Mouse (Mus musculus) stomach, postnatal 0 days (tissue): ENCODE measurements around the gene Ddx58. TPM values are rescaled to one million over a fixed set of nuclear protein-coding genes. Genes with fewer than 3 reads are reported as not detected.

Experiments
- ATAC-seq: fragments of 200-750 bp; cut with Nextera tagmentation; 2 replicates; pipeline ENCODE4 v1.8.0; 2017; ENCODE audit not compliant: low FRiP score, low TSS enrichment
- DNase-seq: peaks from one replicate; pipeline ENCODE4 v3.0.0-alpha.2; 2016; ENCODE audit warnings: low spot score
- H3K27ac ChIP-seq: fragments of 300-500 bp; sonication (generic); replicated peaks from 2 replicates; pipeline ENCODE4 v1.5.1; 2014; ENCODE audit warnings: mild to moderate bottlenecking, control low read depth
- H3K27me3 ChIP-seq: fragments of 300-500 bp; sonication (generic); 2 replicates; pipeline ENCODE4 v1.6.1; 2014; ENCODE audit warnings: low read length; ENCODE audit not compliant: control insufficient read depth, insufficient read depth
- H3K36me3 ChIP-seq: fragments of 300-500 bp; sonication (generic); 2 replicates; pipeline ENCODE4 v1.6.1; 2014; ENCODE audit warnings: low read length, mixed read lengths; ENCODE audit not compliant: control insufficient read depth, insufficient read depth
- H3K4me1 ChIP-seq: fragments of 300-500 bp; sonication (generic); replicated peaks from 2 replicates; pipeline ENCODE4 v1.6.1; 2014; ENCODE audit warnings: antibody characterized with exemption; ENCODE audit not compliant: control insufficient read depth, insufficient read depth
- H3K4me2 ChIP-seq: fragments of 300-500 bp; sonication (generic); replicated peaks from 2 replicates; pipeline ENCODE4 v1.6.1; 2014; ENCODE audit warnings: low read depth, mild to moderate bottlenecking, control low read depth, moderate library complexity
- H3K4me3 ChIP-seq: fragments of 300-500 bp; sonication (generic); 2 replicates; pipeline ENCODE4 v1.5.1; 2014; ENCODE audit warnings: low read depth, low read length, control low read depth
- H3K9ac ChIP-seq: fragments of 300-500 bp; sonication (generic); 2 replicates; pipeline ENCODE4 v1.6.1; 2014; ENCODE audit warnings: mild to moderate bottlenecking, low read length, control low read depth, mixed read lengths
- H3K9me3 ChIP-seq: fragments of 300-500 bp; sonication (generic); 2 replicates; pipeline ENCODE4 v1.6.1; 2016; ENCODE audit warnings: low read length; ENCODE audit not compliant: control insufficient read depth
- CTCF ChIP-seq: IDR thresholded peaks from 2 replicates; pipeline ENCODE4 v1.5.1; 2016; ENCODE audit warnings: antibody characterized with exemption, low read depth, mild to moderate bottlenecking, moderate library complexity
- EP300 ChIP-seq: optimal IDR thresholded peaks from 2 replicates; pipeline ENCODE3; 2016; ENCODE audit warnings: antibody characterized with exemption
- WGBS: fragments of 180-500 bp; shearing (Covaris S2); extraction: QIAGEN DNeasy Blood & Tissue Kit; methylation state at CpG from one replicate; pipeline ENCODE4 v1.1.7; 2014; 5-methylcytosine and 5-hydroxymethylcytosine counted together
- polyA plus RNA-seq: library from polyadenylated mRNA; unstranded; fragments of >200 nt; fragmentation: Nextera tagmentation; extraction: Ambion mirVana; gene quantifications from 2 replicates; pipeline ENCODE4 v1.2.1, GENCODE M21; 2015

Ddx58 gene
- polyA plus RNA-seq, 1 experiment from 2014 or later: 5.9 TPM

DNA sequence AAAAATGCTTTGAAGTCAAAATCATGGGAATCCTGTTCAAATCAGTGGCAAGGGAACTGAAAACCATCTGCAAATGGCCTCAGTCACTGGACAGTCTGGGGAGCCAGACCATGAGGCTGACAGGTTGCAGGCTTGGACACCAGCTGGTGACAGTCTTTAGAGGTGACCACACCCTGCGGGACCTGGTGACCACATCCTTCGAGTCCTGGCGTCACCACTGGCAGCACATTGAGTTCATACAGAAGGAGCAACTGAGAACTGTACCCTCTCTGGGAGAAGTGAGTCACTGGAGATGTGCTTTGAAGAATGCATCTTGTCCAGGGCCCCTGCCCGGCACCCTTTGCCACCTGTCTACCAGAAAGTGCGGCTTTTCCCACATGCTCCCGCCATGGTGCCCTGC is 9.9 kb downstream of the Ddx58 start:
- DNase-seq (no peak), ATAC-seq (no peak)
- H3K4me1 ChIP-seq: no peaks in the 10 kb centered on the region
- H3K27ac ChIP-seq: no peak overlapping the region
- no peak for TF ChIP-seq EP300
- TF ChIP-seq CTCF: no peak
- no peak overlapping the region for H3K9ac ChIP-seq
- H3K4me2 ChIP-seq: no peak overlapping the region
- 91% methylated on average over 6 of the region's 6 CpGs for WGBS
- H3K36me3 ChIP-seq: peaks cover 3% of the 10 kb centered on the region; the same call in 1 of the 2 replicates
- no peaks in the 10 kb centered on the region for H3K9me3 ChIP-seq
- H3K27me3 ChIP-seq: no peaks in the 10 kb centered on the region
- no peak overlapping the region for H3K4me3 ChIP-seq

GRCm38 (mm10) chr4:40227886-40228285 is 11.7 kb downstream of the Ddx58 start:
- no peak for TF ChIP-seq CTCF
- peaks cover 3% of the 10 kb centered on the region; the same call in 1 of the 2 replicates for H3K36me3 ChIP-seq
- DNase-seq (no peak), ATAC-seq (no peak)
- WGBS: 91% methylated on average over 7 of the region's 7 CpGs
- H3K9ac ChIP-seq: no peak overlapping the region
- no peak overlapping the region for H3K4me3 ChIP-seq
- H3K27me3 ChIP-seq: no peaks in the 10 kb centered on the region
- H3K27ac ChIP-seq: no peak overlapping the region
- no peak overlapping the region for H3K4me2 ChIP-seq
- H3K4me1 ChIP-seq: no peaks in the 10 kb centered on the region
- H3K9me3 ChIP-seq: no peaks in the 10 kb centered on the region

DNA sequence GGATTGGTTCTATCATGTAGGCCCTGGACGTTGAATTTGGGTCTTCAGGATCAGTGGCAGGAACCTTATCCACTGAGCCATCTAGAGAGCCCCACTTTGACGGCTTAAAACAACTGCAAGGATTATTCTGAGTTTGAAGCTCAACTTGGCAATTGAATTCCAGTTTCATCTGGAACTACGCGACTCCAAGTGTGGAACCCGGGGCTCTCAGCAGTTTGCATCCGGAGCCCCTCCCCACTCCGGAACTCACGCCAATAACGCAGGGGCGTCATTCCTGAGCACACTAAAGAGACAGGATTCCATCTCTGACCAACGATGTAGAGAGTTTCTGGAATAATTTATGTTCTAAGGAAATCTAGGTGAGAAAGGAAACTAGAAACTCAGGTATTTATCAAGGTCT is 12.5 kb downstream of the Ddx58 start:
- H3K9ac ChIP-seq: no peak overlapping the region
- DNase-seq (no peak), ATAC-seq (no peak)
- H3K4me2 ChIP-seq: no peak overlapping the region
- WGBS: 77% methylated on average over 11 of the region's 11 CpGs
- no peaks in the 10 kb centered on the region for H3K4me1 ChIP-seq
- no peak overlapping the region for H3K4me3 ChIP-seq
- peaks cover 3% of the 10 kb centered on the region; the same call in 1 of the 2 replicates for H3K36me3 ChIP-seq
- no peaks in the 10 kb centered on the region for H3K9me3 ChIP-seq
- H3K27me3 ChIP-seq: no peaks in the 10 kb centered on the region
- no peak overlapping the region for H3K27ac ChIP-seq
- TF ChIP-seq EP300: no peak
- TF ChIP-seq CTCF: no peak

GRCm38 (mm10) chr4:40226095-40226494 is 13.5 kb downstream of the Ddx58 start:
- 48% methylated on average over 5 of the region's 5 CpGs for WGBS
- DNase-seq (no peak), ATAC-seq (no peak)
- H3K4me2 ChIP-seq: no peak overlapping the region
- no peak overlapping the region for H3K27ac ChIP-seq
- H3K36me3 ChIP-seq: peaks cover 3% of the 10 kb centered on the region; the same call in 1 of the 2 replicates
- H3K27me3 ChIP-seq: no peaks in the 10 kb centered on the region
- H3K4me3 ChIP-seq: no peak overlapping the region
- H3K9ac ChIP-seq: no peak overlapping the region
- no peaks in the 10 kb centered on the region for H3K4me1 ChIP-seq
- no peaks in the 10 kb centered on the region for H3K9me3 ChIP-seq
- TF ChIP-seq EP300 (no peak), CTCF (no peak)

DNA sequence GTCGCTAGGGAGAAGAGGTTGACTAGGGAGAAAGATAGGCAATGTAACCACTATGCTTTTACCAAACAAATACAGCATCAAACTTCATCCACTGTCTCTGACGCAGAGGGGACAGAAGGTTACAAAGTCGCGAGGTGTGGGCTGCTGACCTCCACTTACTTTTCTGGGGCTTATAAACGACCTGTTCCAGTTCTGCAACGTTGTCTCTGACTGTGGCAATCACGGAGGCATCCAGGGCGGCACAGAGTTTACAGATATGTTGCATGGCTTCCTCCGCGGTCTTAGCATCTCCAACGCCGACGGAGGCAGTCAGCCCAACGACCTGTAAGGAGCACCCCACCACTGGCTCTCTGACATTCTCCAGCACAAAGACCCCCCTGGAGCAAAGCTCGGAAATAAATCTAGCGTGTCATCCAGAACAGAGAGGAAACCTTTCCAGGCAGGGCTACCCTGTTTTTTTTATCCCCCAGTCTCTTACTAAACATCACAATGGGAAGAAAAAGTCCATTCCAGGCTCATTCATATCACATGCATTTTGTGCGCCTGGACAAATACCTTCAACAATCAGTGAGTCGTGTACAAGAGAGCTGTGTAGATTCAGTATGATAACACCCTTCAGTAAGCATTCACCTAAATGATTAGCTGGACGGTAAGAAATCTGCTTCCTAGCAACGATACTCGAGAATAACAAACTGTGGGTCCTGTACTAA is 17.6 kb downstream of the Ddx58 start:
- TF ChIP-seq EP300 (no peak), CTCF (no peak)
- H3K9ac ChIP-seq: no peak overlapping the region
- H3K4me2 ChIP-seq: no peak overlapping the region
- no peak overlapping the region for H3K4me3 ChIP-seq
- 40% methylated on average over 21 of the region's 21 CpGs for WGBS
- DNase-seq (no peak), ATAC-seq (no peak)
- H3K36me3 ChIP-seq: peaks cover 7% of the 10 kb centered on the region; the same call in 1 of the 2 replicates
- no peak overlapping the region for H3K27ac ChIP-seq
- no peaks in the 10 kb centered on the region for H3K4me1 ChIP-seq
- H3K9me3 ChIP-seq: no peaks in the 10 kb centered on the region
- no peaks in the 10 kb centered on the region for H3K27me3 ChIP-seq

GRCm38 (mm10) chr4:40221004-40221760 is 18.4 kb downstream of the Ddx58 start:
- Histone ChIP-seq H3K27me3 (no peaks in the 10 kb centered on the region), H3K36me3 (peaks cover 7% of the 10 kb centered on the region), H3K4me1 (no peaks in the 10 kb centered on the region), H3K9ac (no peak overlapping the region), H3K4me2 (no peak overlapping the region), H3K9me3 (no peaks in the 10 kb centered on the region), H3K4me3 (no peak overlapping the region), H3K27ac (no peak overlapping the region)
- WGBS: 28% methylated on average over 14 of the region's 14 CpGs
- ATAC-seq: no peak
- TF ChIP-seq EP300: no peak
- no peak for TF ChIP-seq CTCF
- no peak for DNase-seq
